Mouse (Mus musculus): ENCODE measurements at regions not wholly inside any gene's neighbourhood (a gene's known extent, or its start where the extent isn't known, plus 50 kb on each side); places are given as distances from the start of the nearest gene placed in this dataset.

DNA sequence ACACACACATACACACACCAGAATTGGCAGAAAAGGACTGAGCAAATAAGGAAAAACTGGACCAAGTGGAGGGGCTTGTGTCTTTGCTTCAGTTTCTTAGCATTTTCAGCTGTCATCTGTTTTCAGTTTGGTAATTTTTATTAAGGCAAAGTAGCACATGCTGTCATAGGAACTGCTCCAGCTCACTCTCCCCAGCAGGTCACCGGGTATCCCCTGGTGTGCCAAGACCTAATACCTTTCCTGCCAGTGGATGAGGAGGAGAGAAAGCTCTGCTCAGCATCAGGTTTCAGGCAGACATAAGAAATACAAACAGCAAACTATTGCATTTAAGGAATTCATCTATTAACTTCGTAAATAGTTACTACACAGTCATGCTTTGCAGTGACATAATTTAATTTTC is 109.8 kb upstream of the Hey2 start:
- Histone ChIP-seq H3K4me3 (ENCODE audit: control insufficient read depth in 1 of 2, insufficient read depth in 1 of 2, low read depth in 2 of 2, low read length in 2 of 2) (no peak overlapping the region), H3K27me3 (ENCODE audit: control insufficient read depth in 1 of 2, insufficient read depth in 2 of 2, low read length in 2 of 2) (no peaks in the 10 kb centered on the region), H3K79me2 (ENCODE audit: control insufficient read depth, insufficient read depth, low read length, poor library complexity) (no peaks in the 10 kb centered on the region), H3K36me3 (ENCODE audit: control insufficient read depth in 1 of 2, insufficient read depth in 2 of 2, low read length in 2 of 2) (no peaks in the 10 kb centered on the region), H3K27ac (ENCODE audit: control insufficient read depth, low read depth, low read length) (no peak overlapping the region), H3K9ac (ENCODE audit: control insufficient read depth, low read depth, low read length, poor library complexity, severe bottlenecking) (no peak overlapping the region), H3K4me1 (ENCODE audit: control insufficient read depth in 1 of 2, insufficient read depth in 2 of 2, low read length in 2 of 2) (no peaks in the 10 kb centered on the region), H3K9me3 (replicated peaks; ENCODE audit: insufficient read depth, low read length) (no peaks in the 10 kb centered on the region)
- DNase-seq (ENCODE audit: low read depth, low spot score) = no peak
- TF ChIP-seq ZKSCAN1 (IDR thresholded peaks at IDR 0.05; ENCODE audit: low read depth, low read length) (no peak), E2F4 (IDR thresholded peaks at IDR 0.05; ENCODE audit: borderline replicate concordance, low read depth, low read length) (no peak), ETS1 (IDR thresholded peaks at IDR 0.05; ENCODE audit: low read depth, low read length) (no peak), RCOR1 (IDR thresholded peaks at IDR 0.05; ENCODE audit: low read depth, low read length) (no peak), KAT2A (conservative IDR thresholded peaks at IDR 0.05; ENCODE audit: low read depth, low read length) (no peak), GABPA (IDR thresholded peaks at IDR 0.05; ENCODE audit: low read depth, low read length) (no peak), EP300 (IDR thresholded peaks at IDR 0.05; ENCODE audit: low read depth in 1 of 2, low read length in 2 of 2) (no peak), POLR2A (IDR thresholded peaks at IDR 0.05; ENCODE audit: control insufficient read depth in 1 of 2, insufficient read depth in 1 of 2, low read depth in 1 of 2, low read length in 2 of 2, poor library complexity in 1 of 2) (no peak), MAX (IDR thresholded peaks at IDR 0.05; ENCODE audit: low read length) (no peak), GATA1 (IDR thresholded peaks at IDR 0.05; ENCODE audit: low read depth, low read length) (no peak), ELF1 (IDR thresholded peaks at IDR 0.05; ENCODE audit: low read depth, low read length) (no peak), ZC3H11A (IDR thresholded peaks at IDR 0.05; ENCODE audit: low read depth, low read length) (no peak), USF2 (IDR thresholded peaks at IDR 0.05; ENCODE audit: borderline replicate concordance in 1 of 2, insufficient read depth in 1 of 2, low read depth in 1 of 2, low read length in 2 of 2) (no peak), MYB (IDR thresholded peaks at IDR 0.05; ENCODE audit: low read depth, low read length) (no peak), MAFK (IDR thresholded peaks at IDR 0.05; ENCODE audit: borderline replicate concordance, low read depth, low read length) (no peak)

DNA sequence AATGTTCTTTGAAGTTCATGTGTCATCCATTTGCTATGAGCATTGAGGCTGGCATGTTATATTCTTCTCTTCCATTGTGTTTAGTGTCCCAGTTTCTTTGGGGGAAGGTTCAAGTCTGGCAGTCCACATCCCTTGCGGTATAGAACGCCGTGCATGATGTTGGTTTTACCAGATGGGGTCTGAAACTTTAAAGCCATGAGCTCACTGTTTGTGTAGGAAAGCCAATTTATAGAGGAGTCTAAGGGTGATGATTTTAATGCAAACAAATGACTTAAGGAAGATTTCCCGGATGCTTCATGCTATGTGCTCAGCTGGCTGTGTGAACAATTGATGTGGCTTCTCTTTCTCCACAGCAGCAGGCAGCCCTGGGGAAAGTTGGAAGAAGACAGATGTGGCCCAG is 104.0 kb upstream of the Hey2 start:
- Histone ChIP-seq H3K4me1 (ENCODE audit: control insufficient read depth in 1 of 2, insufficient read depth in 2 of 2, low read length in 2 of 2) (no peaks in the 10 kb centered on the region), H3K4me3 (ENCODE audit: control insufficient read depth in 1 of 2, insufficient read depth in 1 of 2, low read depth in 2 of 2, low read length in 2 of 2) (no peak overlapping the region), H3K9ac (ENCODE audit: control insufficient read depth, low read depth, low read length, poor library complexity, severe bottlenecking) (no peak overlapping the region), H3K9me3 (replicated peaks; ENCODE audit: insufficient read depth, low read length) (no peaks in the 10 kb centered on the region), H3K36me3 (ENCODE audit: control insufficient read depth in 1 of 2, insufficient read depth in 2 of 2, low read length in 2 of 2) (no peaks in the 10 kb centered on the region), H3K27ac (ENCODE audit: control insufficient read depth, low read depth, low read length) (no peak overlapping the region), H3K79me2 (ENCODE audit: control insufficient read depth, insufficient read depth, low read length, poor library complexity) (no peaks in the 10 kb centered on the region), H3K27me3 (ENCODE audit: control insufficient read depth in 1 of 2, insufficient read depth in 2 of 2, low read length in 2 of 2) (no peaks in the 10 kb centered on the region)
- DNase-seq (ENCODE audit: low read depth, low spot score) = no peak
- no peak for TF ChIP-seq JUND (IDR thresholded peaks at IDR 0.05; ENCODE audit: low read depth, low read length)
- no peak for TF ChIP-seq CTCF (IDR thresholded peaks at IDR 0.05 in 2 of 3, conservative IDR thresholded peaks at IDR 0.05 in 1 of 3; ENCODE audit: control insufficient read depth in 1 of 3, insufficient read depth in 1 of 3, low read depth in 2 of 3, low read length in 3 of 3, poor library complexity in 1 of 3, severe bottlenecking in 1 of 3)
- no peak for TF ChIP-seq MXI1 (IDR thresholded peaks at IDR 0.05; ENCODE audit: low read depth, low read length)
- TF ChIP-seq MEF2A (IDR thresholded peaks at IDR 0.05; ENCODE audit: extremely low read depth, insufficient replicate concordance, low read depth, low read length, poor library complexity, severe bottlenecking) = no peak
- TF ChIP-seq TBP (IDR thresholded peaks at IDR 0.05; ENCODE audit: low read depth, low read length) = no peak
- TF ChIP-seq POLR2AphosphoS2 (IDR thresholded peaks at IDR 0.05; ENCODE audit: low read length) = no peak
- TF ChIP-seq E2F4 (IDR thresholded peaks at IDR 0.05; ENCODE audit: borderline replicate concordance, low read depth, low read length) = no peak
- TF ChIP-seq SIN3A (IDR thresholded peaks at IDR 0.05; ENCODE audit: low read length) = no peak
- TF ChIP-seq MAFK (IDR thresholded peaks at IDR 0.05; ENCODE audit: borderline replicate concordance, low read depth, low read length) = no peak
- TF ChIP-seq GABPA (IDR thresholded peaks at IDR 0.05; ENCODE audit: low read depth, low read length) = no peak
- no peak for TF ChIP-seq USF1 (IDR thresholded peaks at IDR 0.05; ENCODE audit: low read depth, low read length)
- TF ChIP-seq ZKSCAN1 (IDR thresholded peaks at IDR 0.05; ENCODE audit: low read depth, low read length) = no peak
- no peak for TF ChIP-seq NELFE (IDR thresholded peaks at IDR 0.05; ENCODE audit: low read depth, low read length)
- TF ChIP-seq MAZ (IDR thresholded peaks at IDR 0.05; ENCODE audit: low read depth, low read length) = no peak
- no peak for TF ChIP-seq POLR2A (IDR thresholded peaks at IDR 0.05; ENCODE audit: control insufficient read depth in 1 of 2, insufficient read depth in 1 of 2, low read depth in 1 of 2, low read length in 2 of 2, poor library complexity in 1 of 2)
- no peak for TF ChIP-seq ZC3H11A (IDR thresholded peaks at IDR 0.05; ENCODE audit: low read depth, low read length)
- no peak for TF ChIP-seq MAX (IDR thresholded peaks at IDR 0.05; ENCODE audit: low read length)

Measured in MEL (cell line).